Mouse (Mus musculus): ENCODE measurements around the gene Syt12. TPM values are rescaled to one million over a fixed set of nuclear protein-coding genes. Genes with fewer than 3 reads are reported as not detected.

Gene Syt12
- total and polyA plus RNA-seq, 2 experiments from 2014 or later: 7.0 to 12.2 TPM

- H3K27ac ChIP-seq (ENCODE audit: low read depth, low read length): no peak overlapping the region
- H3K9me3 ChIP-seq (ENCODE audit: low read length): no peaks in the 10 kb centered on the region
- no peaks in the 10 kb centered on the region for H3K27me3 ChIP-seq (ENCODE audit: insufficient read depth, low read length)
- DNase-seq (ENCODE audit: low spot score) (no peak), ATAC-seq (ENCODE audit: low FRiP score) (no peak)
- no peak overlapping the region for H3K4me2 ChIP-seq (ENCODE audit: low read depth, low read length, poor library complexity, severe bottlenecking)
- no peaks in the 10 kb centered on the region for H3K36me3 ChIP-seq (ENCODE audit: insufficient read depth, low read length)
- WGBS: 62% methylated on average over 4 of the region's 4 CpGs
- TF ChIP-seq CTCF (IDR thresholded peaks at IDR 0.05): no peak
- no peak overlapping the region for H3K4me3 ChIP-seq (ENCODE audit: low read depth, low read length)
- H3K4me1 ChIP-seq (ENCODE audit: insufficient read depth, low read length): no peaks in the 10 kb centered on the region
- no peak overlapping the region for H3K9ac ChIP-seq (replicated peaks; ENCODE audit: low read length, poor library complexity, severe bottlenecking)
Observed at GRCm38 (mm10) chr19:4481326-4481725, 4.1 kb upstream of the Syt12 start.

DNA sequence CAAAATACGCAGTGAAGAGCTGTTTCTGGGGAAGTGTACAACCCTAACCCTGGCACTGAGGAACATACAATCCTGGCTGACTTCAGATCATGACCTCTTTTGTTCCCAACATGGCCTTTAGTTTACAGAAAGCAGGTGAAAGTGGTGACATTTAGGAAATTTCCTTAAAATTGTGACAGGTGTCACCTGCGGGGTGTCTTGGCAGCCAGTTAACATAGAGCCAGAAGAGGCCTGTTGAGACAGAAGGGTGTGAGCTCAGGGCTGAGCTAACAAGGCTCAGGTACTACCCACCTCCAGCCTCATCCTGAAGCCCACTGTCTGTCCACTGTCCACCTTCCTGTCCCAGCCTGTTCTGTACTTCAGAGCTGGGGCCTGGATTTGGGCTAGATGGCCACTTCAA, 2.8 kb upstream of the Syt12 start:
- H3K27me3 ChIP-seq (ENCODE audit: insufficient read depth, low read length): 0 out of 2 replicates have a peak, but pooled peaks cover 4% of the 10 kb centered on the region
- ATAC-seq (ENCODE audit: low FRiP score) (no peak), DNase-seq (ENCODE audit: low spot score) (no peak)
- no peaks in the 10 kb centered on the region for H3K4me1 ChIP-seq (ENCODE audit: insufficient read depth, low read length)
- 85% methylated on average over 2 of the region's 2 CpGs for WGBS
- H3K27ac ChIP-seq (ENCODE audit: low read depth, low read length): no peak overlapping the region
- H3K4me3 ChIP-seq (ENCODE audit: low read depth, low read length): no peak overlapping the region
- no peak for TF ChIP-seq CTCF (IDR thresholded peaks at IDR 0.05)
- H3K9ac ChIP-seq (replicated peaks; ENCODE audit: low read length, poor library complexity, severe bottlenecking): no peak overlapping the region
- no peaks in the 10 kb centered on the region for H3K9me3 ChIP-seq (ENCODE audit: low read length)
- no peak overlapping the region for H3K4me2 ChIP-seq (ENCODE audit: low read depth, low read length, poor library complexity, severe bottlenecking)
- H3K36me3 ChIP-seq (ENCODE audit: insufficient read depth, low read length): no peaks in the 10 kb centered on the region

GRCm38 (mm10) chr19:4478190-4478516, 906 bp upstream of the Syt12 start:
- TF ChIP-seq CTCF (IDR thresholded peaks at IDR 0.05): peak; percentile 50
- 50% methylated on average over 1 of the region's 1 CpGs for WGBS
- Histone ChIP-seq H3K4me3 (ENCODE audit: low read depth, low read length) (no peak overlapping the region), H3K9me3 (ENCODE audit: low read length) (no peaks in the 10 kb centered on the region), H3K4me2 (ENCODE audit: low read depth, low read length, poor library complexity, severe bottlenecking) (no peak overlapping the region), H3K4me1 (ENCODE audit: insufficient read depth, low read length) (no peaks in the 10 kb centered on the region), H3K27ac (ENCODE audit: low read depth, low read length) (no peak overlapping the region), H3K27me3 (ENCODE audit: insufficient read depth, low read length) (0 out of 2 replicates have a peak, but pooled peaks cover 4% of the 10 kb centered on the region), H3K36me3 (ENCODE audit: insufficient read depth, low read length) (no peaks in the 10 kb centered on the region), H3K9ac (replicated peaks; ENCODE audit: low read length, poor library complexity, severe bottlenecking) (no peak overlapping the region)
- no peak for ATAC-seq (ENCODE audit: low FRiP score)
- DNase-seq (ENCODE audit: low spot score): no peak

- peak; percentile 79 for ATAC-seq (ENCODE audit: low FRiP score)
- under 1% methylated on average over 65 of the region's 70 CpGs for WGBS
- Histone ChIP-seq H3K4me2 (ENCODE audit: low read depth, low read length, poor library complexity, severe bottlenecking) (peak overlapping the region; percentile 94), H3K36me3 (ENCODE audit: insufficient read depth, low read length) (no peaks in the 10 kb centered on the region), H3K27me3 (ENCODE audit: insufficient read depth, low read length) (0 out of 2 replicates have a peak, but pooled peaks cover 4% of the 10 kb centered on the region), H3K9ac (replicated peaks; ENCODE audit: low read length, poor library complexity, severe bottlenecking) (peak overlapping the region; percentile 62), H3K27ac (ENCODE audit: low read depth, low read length) (no peak overlapping the region; the same call in 1 of the 2 replicates), H3K9me3 (ENCODE audit: low read length) (no peaks in the 10 kb centered on the region), H3K4me3 (ENCODE audit: low read depth, low read length) (peak overlapping the region; percentile 66), H3K4me1 (ENCODE audit: insufficient read depth, low read length) (no peaks in the 10 kb centered on the region)
- peak; percentile 22 for TF ChIP-seq CTCF (IDR thresholded peaks at IDR 0.05)
- DNase-seq (ENCODE audit: low spot score): peak; percentile 54
Observed at GRCm38 (mm10) chr19:4476601-4477257, 518 bp downstream of the Syt12 start.

GRCm38 (mm10) chr19:4475224-4475925, 1.9 kb downstream of the Syt12 start:
- Histone ChIP-seq H3K36me3 (ENCODE audit: insufficient read depth, low read length) (no peaks in the 10 kb centered on the region), H3K27ac (ENCODE audit: low read depth, low read length) (no peak overlapping the region), H3K9me3 (ENCODE audit: low read length) (no peaks in the 10 kb centered on the region), H3K4me2 (ENCODE audit: low read depth, low read length, poor library complexity, severe bottlenecking) (no peak overlapping the region), H3K27me3 (ENCODE audit: insufficient read depth, low read length) (0 out of 2 replicates have a peak, but pooled peaks cover 4% of the 10 kb centered on the region), H3K4me1 (ENCODE audit: insufficient read depth, low read length) (no peaks in the 10 kb centered on the region), H3K4me3 (ENCODE audit: low read depth, low read length) (no peak overlapping the region), H3K9ac (replicated peaks; ENCODE audit: low read length, poor library complexity, severe bottlenecking) (0 out of 2 replicates have a peak overlapping the region, but pooled peaks have one; percentile 19)
- DNase-seq (ENCODE audit: low spot score) (no peak), ATAC-seq (ENCODE audit: low FRiP score) (no peak)
- TF ChIP-seq CTCF (IDR thresholded peaks at IDR 0.05): no peak
- 76% methylated on average over 11 of the region's 11 CpGs for WGBS

GRCm38 (mm10) chr19:4474739-4475138, 2.5 kb downstream of the Syt12 start:
- WGBS: 48% methylated on average over 3 of the region's 3 CpGs

More at GRCm38 (mm10) chr19:4474739-4475138, 2.5 kb downstream of the Syt12 start:
- no peak overlapping the region for H3K9ac ChIP-seq (replicated peaks; ENCODE audit: low read length, poor library complexity, severe bottlenecking)
- ATAC-seq (ENCODE audit: low FRiP score): no peak
- H3K27ac ChIP-seq (ENCODE audit: low read depth, low read length): no peak overlapping the region
- H3K4me2 ChIP-seq (ENCODE audit: low read depth, low read length, poor library complexity, severe bottlenecking): no peak overlapping the region
- H3K4me3 ChIP-seq (ENCODE audit: low read depth, low read length): no peak overlapping the region
- H3K9me3 ChIP-seq (ENCODE audit: low read length): no peaks in the 10 kb centered on the region
- no peaks in the 10 kb centered on the region for H3K36me3 ChIP-seq (ENCODE audit: insufficient read depth, low read length)
- no peaks in the 10 kb centered on the region for H3K4me1 ChIP-seq (ENCODE audit: insufficient read depth, low read length)
- DNase-seq (ENCODE audit: low spot score): no peak
- no peak for TF ChIP-seq CTCF (IDR thresholded peaks at IDR 0.05)
- H3K27me3 ChIP-seq (ENCODE audit: insufficient read depth, low read length): 0 out of 2 replicates have a peak, but pooled peaks cover 4% of the 10 kb centered on the region

Measured in midbrain, postnatal 0 days (tissue).